Mouse (Mus musculus): ENCODE data around the gene Gm960.

The Gm960 gene

DNA sequence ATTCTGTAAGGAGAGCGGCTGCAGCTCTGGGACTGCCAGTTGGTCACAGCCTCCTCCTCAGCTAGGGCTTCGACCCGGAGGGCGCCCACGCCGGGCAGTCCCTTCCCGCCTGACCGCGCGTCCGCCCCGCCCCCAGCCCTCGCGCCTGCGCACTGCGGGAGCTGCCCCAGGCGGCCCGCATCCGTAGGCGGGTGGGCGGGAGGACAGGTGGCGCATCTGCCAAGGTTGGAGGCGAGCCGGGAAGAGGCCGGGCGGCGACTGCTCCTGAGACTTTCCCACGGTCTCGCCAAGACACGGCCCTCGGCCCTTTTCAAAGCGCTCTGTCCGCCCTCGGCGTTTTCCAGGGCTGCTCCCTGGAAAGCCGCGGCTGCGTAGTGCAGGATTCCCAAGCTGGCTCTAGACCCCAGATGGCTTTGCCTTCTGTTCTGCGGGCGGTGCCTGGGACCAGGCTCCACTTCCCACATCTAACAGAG is at the start of gene Gm960:
Gm960 (minus strand) TSS at position 464 of the 473 bp plus-strand sequence.
- CTCF ChIA-PET, result interaction anchor here in 2 of 4 experiments (0.6 to 1.5 kb wide), 2 partner anchors 14 to 149 kb away, joined by 3 to 4 read pairs; no protein-coding TSS in a partner anchor

GRCm38 (mm10) chr19:4747631-4748312 is 49.3 kb upstream of the Gm960 start:
- POLR2A ChIA-PET, result interaction anchor here (0.6 to 6.2 kb wide), 10 partner anchors 9 to 123 kb away, joined by 3 to 26 read pairs (median 4); partner anchors contain the start of gene Gm960 (in 1 of the 4)
- CTCF ChIA-PET, result interaction anchor here in 1 of 4 experiments (0.9 to 1.1 kb wide), 2 partner anchors 65 to 361 kb away, joined by 3 read pairs; no protein-coding TSS in a partner anchor

More for the DNA sequence above, at the start of gene Gm960:
- POLR2A ChIA-PET, result interaction anchor here in 3 of 4 experiments (0.5 to 2.0 kb wide), 10 partner anchors 10 to 887 kb away, joined by 3 to 17 read pairs (median 3); partner anchors contain the start of genes Sptbn2 (in 2 of the 3) and Rce1 (in 1 of the 3)

- CTCF ChIA-PET, result interaction anchor here in 1 of 4 experiments (0.5 to 0.6 kb wide), 2 partner anchors 199 to 811 kb away, joined by 3 read pairs; no protein-coding TSS in a partner anchor
- POLR2A ChIA-PET, result interaction anchor here in 1 of 4 experiments (1.1 kb wide), 3 partner anchors 9 to 215 kb away, joined by 4 to 5 read pairs (median 4); partner anchors contain the start of genes Gm960, Mrpl11 and Rbm4b
These were observed 48.1 kb upstream of the Gm960 start for GRCm38 (mm10) chr19:4746611-4747010.

DNA sequence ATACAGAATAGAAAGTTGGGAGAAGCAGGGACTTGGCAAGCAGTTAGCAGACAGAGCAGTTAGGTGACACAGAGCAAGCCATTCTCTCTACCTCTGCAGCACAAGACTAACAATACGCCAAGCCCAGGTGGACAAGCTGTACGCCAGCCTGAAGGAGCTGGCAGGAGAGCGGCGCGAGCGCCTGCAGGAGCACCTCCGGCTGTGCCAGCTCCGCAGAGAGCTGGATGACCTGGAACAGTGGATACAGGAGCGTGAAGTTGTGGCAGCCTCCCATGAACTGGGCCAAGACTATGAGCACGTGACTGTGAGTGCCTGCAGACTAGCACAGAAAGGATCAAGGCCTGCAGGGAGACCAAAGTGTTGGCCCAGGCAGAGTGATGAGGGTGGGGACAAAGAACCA is 47.2 kb upstream of the Gm960 start:
- CTCF ChIA-PET, result interaction anchor here in 1 of 4 experiments (1.3 kb wide), 1 partner anchor 103 kb away, joined by 4 read pairs; no protein-coding TSS in a partner anchor
- POLR2A ChIA-PET, result interaction anchor here in 3 of 4 experiments (0.8 to 2.3 kb wide), 4 partner anchors 12 to 108 kb away, joined by 3 to 8 read pairs (median 4); partner anchors contain the start of genes Gm21992 (in 1 of the 3) and Rbm14 (in 1 of the 3)

DNA sequence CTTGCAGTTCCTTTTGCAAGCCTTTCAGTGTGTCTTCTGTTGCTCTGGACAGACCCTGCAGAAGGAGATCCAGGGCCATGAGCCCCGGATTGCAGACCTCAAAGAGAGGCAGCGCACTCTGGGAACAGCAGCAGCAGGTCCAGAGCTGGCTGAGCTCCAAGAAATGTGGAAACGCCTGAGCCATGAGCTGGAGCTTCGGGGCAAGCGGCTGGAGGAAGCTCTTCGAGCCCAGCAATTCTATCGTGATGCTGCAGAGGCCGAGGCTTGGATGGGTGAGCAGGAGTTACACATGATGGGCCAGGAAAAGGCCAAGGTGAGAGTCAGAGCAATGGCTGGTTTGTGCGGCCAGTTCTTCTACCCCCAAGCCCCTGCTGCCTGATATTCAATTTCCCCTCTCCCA is 46.6 kb upstream of the Gm960 start:
- ChIA-PET CTCF (interaction anchor here in 1 of 4 experiments (1.3 kb wide), 1 partner anchor 103 kb away, joined by 4 read pairs; no protein-coding TSS in a partner anchor), POLR2A (interaction anchor here in 3 of 4 experiments (0.6 to 2.3 kb wide), 6 partner anchors 11 to 109 kb away, joined by 3 to 8 read pairs (median 4); partner anchors contain the start of genes Gm21992 (in 1 of the 3) and Rbm14 (in 1 of the 3))

DNA sequence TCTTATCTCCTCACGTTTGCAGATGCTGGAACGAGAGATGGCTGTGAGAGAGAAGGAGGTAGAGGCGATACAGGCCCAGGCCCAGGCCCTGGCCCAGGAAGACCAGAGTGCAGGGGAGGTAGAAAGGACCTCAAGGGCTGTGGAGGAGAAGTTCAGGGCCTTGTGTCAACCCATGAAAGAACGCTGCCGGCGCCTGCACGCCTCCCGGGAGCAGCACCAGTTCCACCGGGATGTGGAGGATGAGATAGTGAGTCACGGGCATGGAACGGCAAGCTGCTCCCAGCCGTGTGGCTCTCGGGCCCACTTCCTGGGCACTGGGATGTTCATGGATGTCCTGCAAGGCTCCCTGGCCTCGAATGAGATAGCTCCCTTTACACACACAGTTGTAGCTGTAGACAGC is 45.6 kb upstream of the Gm960 start:
- ChIA-PET CTCF (interaction anchor here (0.6 to 2.9 kb wide), 33 partner anchors 11 to 288 kb away, joined by 3 to 19 read pairs (median 4); partner anchors contain the start of genes 2010003K11Rik (in 2 of the 4), Ccdc87 (in 1 of the 4), Ccs (in 1 of the 4) and Gm21992 (in 1 of the 4)), POLR2A (interaction anchor here in 3 of 4 experiments (0.6 to 2.3 kb wide), 12 partner anchors 11 to 485 kb away, joined by 3 to 8 read pairs (median 3); partner anchors contain the start of genes Gm21992 (in 1 of the 3), Mrpl11 (in 1 of the 3), Pcx (in 1 of the 3) and Rbm14 (in 1 of the 3))

GRCm38 (mm10) chr19:4743524-4743923 is 45.1 kb upstream of the Gm960 start:
- POLR2A ChIA-PET, result interaction anchor here (0.6 to 1.9 kb wide), 17 partner anchors 11 to 246 kb away, joined by 3 to 8 read pairs (median 3); partner anchors contain the start of genes Mrpl11 (in 1 of the 4) and Pcx (in 1 of the 4)
- CTCF ChIA-PET, result interaction anchor here (0.5 to 2.9 kb wide), 53 partner anchors 10 to 1431 kb away, joined by 3 to 19 read pairs (median 4); partner anchors contain the start of genes 2010003K11Rik (in 2 of the 4), Ccdc87 (in 1 of the 4), Ccs (in 1 of the 4) and Gm21992 (in 1 of the 4)

DNA sequence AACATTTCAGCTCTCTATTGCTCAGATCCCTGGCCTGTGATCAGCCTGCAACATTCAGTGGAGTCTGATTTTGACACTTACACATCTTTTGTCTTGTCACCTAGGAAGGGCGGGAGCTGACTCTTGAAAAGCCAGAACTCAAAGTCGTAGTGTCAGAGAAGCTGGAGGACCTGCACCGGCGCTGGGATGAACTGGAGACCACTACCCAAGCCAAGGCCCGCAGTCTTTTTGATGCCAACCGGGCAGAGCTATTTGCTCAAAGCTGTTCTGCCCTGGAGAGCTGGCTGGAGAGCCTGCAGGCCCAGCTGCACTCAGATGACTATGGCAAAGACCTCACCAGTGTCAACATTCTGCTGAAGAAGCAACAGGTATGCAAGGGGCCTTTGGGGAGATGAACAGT is 43.8 kb upstream of the Gm960 start:
- CTCF ChIA-PET, result interaction anchor here in 3 of 4 experiments (0.8 to 2.9 kb wide), 7 partner anchors 12 to 286 kb away, joined by 3 to 19 read pairs (median 3); no protein-coding TSS in a partner anchor
- POLR2A ChIA-PET, result interaction anchor here in 2 of 4 experiments (0.8 to 1.9 kb wide), 10 partner anchors 9 to 117 kb away, joined by 3 to 6 read pairs (median 4); partner anchors contain the start of gene Rce1 (in 1 of the 2)

DNA sequence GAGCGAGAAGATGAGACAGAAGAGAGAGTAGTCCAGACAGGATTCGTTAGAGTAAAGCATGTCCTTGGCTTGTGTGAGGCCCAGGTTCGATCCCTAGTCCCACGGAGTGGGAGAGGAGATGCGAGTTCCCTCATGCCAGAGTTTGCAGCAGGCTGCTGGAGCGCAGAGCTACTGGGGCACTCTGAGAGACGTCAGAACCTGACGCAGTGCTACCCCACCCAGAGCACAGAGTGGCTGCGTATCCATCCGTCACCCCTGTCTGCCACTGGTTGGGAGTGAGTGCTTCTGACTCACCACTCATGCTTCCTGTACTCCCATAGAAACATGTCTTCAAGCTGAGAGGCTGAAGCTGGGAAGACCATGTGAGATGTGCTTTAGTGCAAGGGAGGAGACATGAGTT is 43.0 kb upstream of the Gm960 start:
- POLR2A ChIA-PET, result interaction anchor here in 2 of 4 experiments (0.8 to 1.6 kb wide), 9 partner anchors 9 to 116 kb away, joined by 3 to 6 read pairs (median 4); partner anchors contain the start of gene Rce1 (in 1 of the 2)
- CTCF ChIA-PET, result interaction anchor here in 3 of 4 experiments (0.6 to 2.9 kb wide), 7 partner anchors 14 to 285 kb away, joined by 3 to 19 read pairs (median 3); no protein-coding TSS in a partner anchor

- CTCF ChIA-PET, result interaction anchor here in 3 of 4 experiments (0.5 to 1.4 kb wide), 3 partner anchors 34 to 398 kb away, joined by 3 to 4 read pairs (median 4); no protein-coding TSS in a partner anchor
- POLR2A ChIA-PET, result interaction anchor here in 1 of 4 experiments (2.3 to 4.7 kb wide), 3 partner anchors 11 to 27 kb away, joined by 10 to 26 read pairs (median 23); partner anchors contain the start of gene Sptbn2
These were observed 41.3 kb upstream of the Gm960 start for GRCm38 (mm10) chr19:4739762-4740161.

GRCm38 (mm10) chr19:4739053-4739452 is 40.6 kb upstream of the Gm960 start:
- ChIA-PET POLR2A (interaction anchor here in 2 of 4 experiments (0.6 to 4.7 kb wide), 7 partner anchors 12 to 306 kb away, joined by 3 to 26 read pairs (median 5); partner anchors contain the start of genes Rce1 (in 1 of the 2) and Sptbn2 (in 1 of the 2)), CTCF (interaction anchor here in 2 of 4 experiments (0.6 to 1.6 kb wide), 3 partner anchors 55 to 94 kb away, joined by 3 to 4 read pairs (median 4); no protein-coding TSS in a partner anchor)

GRCm38 (mm10) chr19:4737866-4738265 is 39.4 kb upstream of the Gm960 start:
- ChIA-PET POLR2A (interaction anchor here (0.6 to 4.7 kb wide), 11 partner anchors 13 to 642 kb away, joined by 3 to 26 read pairs (median 5); partner anchors contain the start of genes Gm960 (in 1 of the 4), Mrpl11 (in 1 of the 4), Rce1 (in 1 of the 4) and Sptbn2 (in 1 of the 4)), CTCF (interaction anchor here (0.6 to 1.7 kb wide), 7 partner anchors 93 to 281 kb away, joined by 3 to 11 read pairs (median 4); no protein-coding TSS in a partner anchor)

DNA sequence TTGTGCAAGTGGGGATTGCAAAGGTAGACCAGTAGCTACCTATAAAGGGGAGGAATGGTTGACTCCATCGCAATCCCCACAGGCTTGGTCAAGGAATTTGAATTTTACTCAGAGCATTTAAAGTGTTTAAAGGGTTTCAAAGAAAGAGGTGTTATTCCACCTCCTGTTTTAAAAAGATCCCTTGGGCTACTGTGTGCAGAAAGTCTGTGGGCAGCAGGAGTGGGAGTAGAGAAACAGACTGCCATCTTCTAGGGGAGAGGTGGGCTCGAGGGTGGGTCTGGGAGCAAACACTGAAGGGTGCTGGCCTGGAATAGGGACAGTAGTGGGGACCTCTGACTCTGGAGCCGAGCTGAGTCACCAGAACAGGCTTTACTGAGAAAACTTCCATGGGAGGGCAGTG is 34.6 kb upstream of the Gm960 start:
- ChIA-PET POLR2A (interaction anchor here in 3 of 4 experiments (0.6 to 1.7 kb wide), 7 partner anchors 9 to 320 kb away, joined by 3 to 6 read pairs (median 3); no protein-coding TSS in a partner anchor), CTCF (interaction anchor here (0.6 to 1.2 kb wide), 6 partner anchors 10 to 80 kb away, joined by 3 to 5 read pairs (median 3); no protein-coding TSS in a partner anchor)

DNA sequence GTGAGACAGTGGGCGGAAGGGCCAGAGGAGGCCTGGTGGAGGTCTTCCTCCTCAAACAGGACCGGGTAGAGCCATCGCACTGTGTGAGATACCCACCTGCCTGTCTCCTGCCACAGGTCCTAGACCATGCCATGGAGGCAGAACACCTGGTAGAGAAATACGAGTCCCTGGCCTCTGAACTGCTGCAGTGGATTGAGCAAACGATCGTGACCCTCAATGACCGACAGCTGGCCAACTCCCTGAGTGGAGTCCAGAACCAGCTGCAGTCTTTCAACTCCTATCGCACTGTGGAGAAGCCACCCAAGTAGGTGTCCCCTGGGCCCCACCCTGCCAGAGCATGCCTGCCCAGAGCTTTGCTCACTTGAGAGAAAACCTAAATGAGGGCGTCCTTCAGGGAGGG is 30.7 kb upstream of the Gm960 start:
- CTCF ChIA-PET, result no interaction called here
- POLR2A ChIA-PET, result interaction anchor here in 1 of 4 experiments (0.6 kb wide), 1 partner anchor 765 kb away, joined by 3 read pairs; no protein-coding TSS in a partner anchor

- POLR2A ChIA-PET, result interaction anchor here in 3 of 4 experiments (0.6 to 4.3 kb wide), 17 partner anchors 8 to 241 kb away, joined by 3 to 24 read pairs (median 4); partner anchors contain the start of genes Sptbn2 (in 2 of the 3), Gm960 (in 1 of the 3), Mrpl11 (in 1 of the 3) and Pcx (in 1 of the 3)
- CTCF ChIA-PET, result interaction anchor here in 2 of 4 experiments (0.6 to 1.5 kb wide), 7 partner anchors 12 to 295 kb away, joined by 3 to 5 read pairs (median 4); no protein-coding TSS in a partner anchor
These were observed 22.3 kb upstream of the Gm960 start for GRCm38 (mm10) chr19:4720671-4721244.

DNA sequence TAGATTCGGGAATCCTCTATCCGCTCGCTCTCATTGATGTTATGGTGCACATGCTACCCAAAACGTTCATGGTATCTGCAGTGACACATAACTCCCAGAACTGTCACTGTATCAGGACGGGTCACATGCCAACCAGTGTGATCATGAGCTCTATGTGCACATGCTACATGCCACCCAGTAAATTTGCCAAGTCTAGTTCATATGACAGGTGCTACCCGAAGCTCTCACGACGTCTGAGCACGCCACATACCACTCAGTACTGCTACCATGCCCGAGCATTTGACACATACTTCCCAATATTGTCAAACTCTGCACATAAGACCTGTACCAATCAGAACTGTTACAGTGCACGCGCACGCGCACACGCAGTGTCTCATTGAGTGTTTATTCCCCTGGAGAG is 21.6 kb upstream of the Gm960 start:
- ChIA-PET POLR2A (interaction anchor here in 3 of 4 experiments (0.6 to 4.3 kb wide), 13 partner anchors 10 to 304 kb away, joined by 3 to 24 read pairs (median 4); partner anchors contain the start of genes Lrfn4 (in 1 of the 3), Pcx (in 1 of the 3), Rbm4b (in 1 of the 3) and Rce1 (in 1 of the 3)), CTCF (interaction anchor here in 2 of 4 experiments (1.0 to 1.5 kb wide), 3 partner anchors 23 to 294 kb away, joined by 3 to 4 read pairs (median 4); no protein-coding TSS in a partner anchor)

Measured in embryonic stem cell, embryonic (primary cell).